Mouse (Mus musculus): ENCODE results near the gene Rab25. TPM values are rescaled to one million over a fixed set of nuclear protein-coding genes. Genes with fewer than 3 reads are reported as not detected.

The Rab25 gene
- polyA plus RNA-seq, 1 experiment: 35.1 TPM

DNA sequence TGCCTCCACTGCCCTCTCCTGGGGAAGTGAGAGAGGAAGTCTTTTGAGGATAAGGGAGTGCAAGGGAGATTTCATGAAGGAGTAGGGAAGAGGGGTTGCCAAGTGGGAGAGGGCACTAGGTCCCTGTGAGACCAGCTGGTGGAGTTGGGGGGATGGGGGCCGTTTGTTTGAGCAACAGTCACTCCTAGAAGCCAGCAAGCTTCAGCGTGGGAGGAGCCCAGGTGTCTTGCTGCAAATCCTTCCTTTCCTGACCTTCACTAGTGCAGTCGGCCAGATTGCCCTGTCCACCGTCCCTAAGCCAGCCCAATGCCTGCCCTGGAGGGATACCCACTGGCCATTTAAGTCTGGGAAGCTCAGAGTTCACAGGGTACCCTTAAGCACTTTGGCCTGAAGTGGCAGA lies 36.5 kb downstream of the Rab25 start:
- H3K27me3 ChIP-seq (ENCODE audit: control insufficient read depth, insufficient read depth, low read length, poor library complexity, severe bottlenecking): no peaks in the 10 kb centered on the region
- H3K27ac ChIP-seq (ENCODE audit: insufficient read depth, low read length): peak overlapping the region; percentile 29; the same call in 1 of the 2 replicates
- H3K9ac ChIP-seq (ENCODE audit: low read depth, poor library complexity, severe bottlenecking): 0 out of 2 replicates have a peak overlapping the region, but pooled peaks have one; percentile 73
- TF ChIP-seq POLR2A (IDR thresholded peaks at IDR 0.05; ENCODE audit: insufficient read depth, low read length) (no peak), EP300 (IDR thresholded peaks at IDR 0.05; ENCODE audit: insufficient read depth, low read depth, low read length) (no peak), CTCF (IDR thresholded peaks at IDR 0.05; ENCODE audit: low read depth, low read length) (no peak)
- H3K4me1 ChIP-seq (ENCODE audit: control insufficient read depth, insufficient read depth, low read length): peaks cover 33% of the 10 kb centered on the region
- no peak overlapping the region for H3K4me3 ChIP-seq (ENCODE audit: low read depth, low read length)
- no peaks in the 10 kb centered on the region for H3K9me3 ChIP-seq (replicated peaks; ENCODE audit: control insufficient read depth, insufficient read depth, low read length, poor library complexity, severe bottlenecking)
- H3K36me3 ChIP-seq (ENCODE audit: control insufficient read depth, insufficient read depth, low read length, poor library complexity, severe bottlenecking): no peaks in the 10 kb centered on the region

DNA sequence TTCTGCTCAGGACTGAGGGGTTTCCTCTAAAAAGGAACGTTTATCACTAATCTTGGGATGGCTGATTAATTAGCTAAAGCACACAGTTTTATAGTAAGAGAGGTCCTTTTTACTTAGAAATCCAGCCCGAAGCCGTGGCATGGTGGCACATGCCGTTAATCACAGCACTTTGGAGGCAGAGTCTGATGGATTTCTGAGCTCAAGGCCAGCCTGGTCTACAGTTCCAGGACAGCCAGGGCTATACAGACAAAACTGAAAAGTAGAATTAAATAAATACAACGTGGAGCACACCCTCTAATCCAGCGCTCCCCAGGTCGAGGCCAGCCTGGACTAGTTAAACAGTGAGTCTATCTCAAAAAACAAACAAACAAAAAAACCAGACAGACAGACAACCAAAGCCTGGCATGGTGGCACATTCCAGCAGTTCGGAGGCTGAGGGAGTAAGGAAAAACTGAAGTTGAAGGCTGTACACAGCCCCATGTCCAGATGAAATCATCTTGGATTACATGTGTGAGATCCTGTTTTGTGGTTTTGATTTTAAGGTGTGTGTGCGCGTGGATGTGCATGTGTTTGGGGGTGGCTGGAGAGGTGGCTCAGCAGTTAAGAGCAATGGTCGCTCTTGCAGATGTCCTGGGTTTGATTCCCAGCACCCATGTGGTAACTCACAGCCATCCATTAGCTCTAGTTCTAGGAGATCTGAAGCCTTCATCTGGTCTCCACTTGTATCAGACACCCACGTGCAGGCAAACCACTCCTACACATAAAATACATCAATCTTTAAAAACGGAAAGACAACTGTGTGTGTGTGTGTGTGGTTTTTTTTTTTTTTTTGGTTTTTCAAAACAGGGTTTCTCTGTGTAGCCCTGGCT lies 37.4 kb downstream of the Rab25 start:
- Histone ChIP-seq H3K9me3 (replicated peaks; ENCODE audit: control insufficient read depth, insufficient read depth, low read length, poor library complexity, severe bottlenecking) (no peaks in the 10 kb centered on the region), H3K36me3 (ENCODE audit: control insufficient read depth, insufficient read depth, low read length, poor library complexity, severe bottlenecking) (no peaks in the 10 kb centered on the region), H3K9ac (ENCODE audit: low read depth, poor library complexity, severe bottlenecking) (peak overlapping the region; percentile 73), H3K4me3 (ENCODE audit: low read depth, low read length) (peak overlapping the region; percentile 87), H3K27ac (ENCODE audit: insufficient read depth, low read length) (peak overlapping the region; percentile 90), H3K4me1 (ENCODE audit: control insufficient read depth, insufficient read depth, low read length) (peaks cover 30% of the 10 kb centered on the region), H3K27me3 (ENCODE audit: control insufficient read depth, insufficient read depth, low read length, poor library complexity, severe bottlenecking) (no peaks in the 10 kb centered on the region)
- TF ChIP-seq CTCF (IDR thresholded peaks at IDR 0.05; ENCODE audit: low read depth, low read length) (no peak), EP300 (IDR thresholded peaks at IDR 0.05; ENCODE audit: insufficient read depth, low read depth, low read length) (no peak), POLR2A (IDR thresholded peaks at IDR 0.05; ENCODE audit: insufficient read depth, low read length) (no peak)

DNA sequence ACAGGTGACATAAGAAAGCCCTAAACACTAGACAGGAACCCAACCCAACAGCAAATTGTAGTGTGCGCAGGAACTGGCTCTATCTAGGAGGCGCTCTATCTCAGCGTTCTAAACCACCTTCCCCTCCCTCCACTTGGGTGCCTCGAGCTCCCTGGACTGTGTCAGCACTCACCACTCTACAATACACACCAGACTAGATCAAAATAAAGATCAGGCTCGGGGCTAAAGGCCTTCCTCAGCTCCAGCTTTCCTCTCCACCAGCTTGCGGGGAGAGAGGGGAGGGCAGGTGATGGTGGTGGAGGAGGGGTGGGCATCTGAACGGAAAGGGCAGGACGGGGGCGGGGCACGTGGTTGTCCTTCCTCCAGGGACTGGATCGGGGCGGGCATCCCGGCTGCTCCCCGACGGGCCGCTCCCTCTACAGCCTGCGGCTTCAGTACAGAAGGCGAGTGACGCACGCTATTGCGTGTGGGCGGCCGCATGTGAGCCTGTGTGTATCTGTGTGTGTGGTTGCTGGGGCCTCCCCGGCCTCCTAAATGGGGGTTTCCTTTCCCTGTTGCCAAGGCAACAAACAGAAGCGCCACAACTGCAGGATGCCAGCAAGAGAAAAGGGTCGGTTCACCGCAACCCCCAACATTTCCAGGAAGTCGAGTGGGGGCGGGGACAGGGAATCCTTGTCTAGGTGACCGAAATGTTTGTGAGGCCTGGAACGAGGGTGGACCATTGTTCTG lies 38.2 kb downstream of the Rab25 start, which contains the start of gene Lmna:
Gene Lmna (minus strand): TSS at position 265 of the 729 bp plus-strand sequence.
- TF ChIP-seq CTCF (IDR thresholded peaks at IDR 0.05; ENCODE audit: low read depth, low read length): no peak
- TF ChIP-seq POLR2A (IDR thresholded peaks at IDR 0.05; ENCODE audit: insufficient read depth, low read length): no peak
- TF ChIP-seq EP300 (IDR thresholded peaks at IDR 0.05; ENCODE audit: insufficient read depth, low read depth, low read length): no peak
- peak within 1 kb of the TSS; percentile 87 for H3K4me3 ChIP-seq (ENCODE audit: low read depth, low read length)
- H3K4me1 ChIP-seq (ENCODE audit: control insufficient read depth, insufficient read depth, low read length): peaks cover 24% of the 10 kb centered on the region
- H3K9me3 ChIP-seq (replicated peaks; ENCODE audit: control insufficient read depth, insufficient read depth, low read length, poor library complexity, severe bottlenecking): no peaks in the 10 kb centered on the region
- peak within 1 kb of the TSS; percentile 73 for H3K9ac ChIP-seq (ENCODE audit: low read depth, poor library complexity, severe bottlenecking)
- no peaks in the 10 kb centered on the region for H3K36me3 ChIP-seq (ENCODE audit: control insufficient read depth, insufficient read depth, low read length, poor library complexity, severe bottlenecking)
- H3K27me3 ChIP-seq (ENCODE audit: control insufficient read depth, insufficient read depth, low read length, poor library complexity, severe bottlenecking): no peaks in the 10 kb centered on the region
- peak within 1 kb of the TSS; percentile 90 for H3K27ac ChIP-seq (ENCODE audit: insufficient read depth, low read length)

DNA sequence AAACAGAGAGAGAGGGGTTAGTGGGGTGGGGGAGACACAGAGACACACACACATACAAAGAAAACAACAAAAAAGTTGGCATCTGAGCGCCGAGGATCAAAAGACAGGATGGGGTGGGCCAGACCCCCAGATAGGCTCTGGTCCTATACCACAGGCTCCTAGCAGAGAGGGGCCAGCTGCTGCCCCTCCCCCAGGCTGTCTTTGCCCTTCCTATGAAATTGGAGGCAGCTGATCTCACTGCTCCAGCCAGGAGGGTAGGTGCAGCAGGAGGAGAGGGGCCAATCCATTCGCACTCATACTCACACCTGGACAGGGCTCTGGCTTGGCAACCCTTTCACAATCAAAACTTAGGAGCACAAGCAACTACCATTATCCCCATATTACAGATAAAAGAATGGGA lies 38.9 kb downstream of the Rab25 start:
- Histone ChIP-seq H3K4me1 (ENCODE audit: control insufficient read depth, insufficient read depth, low read length) (peaks cover 18% of the 10 kb centered on the region), H3K27ac (ENCODE audit: insufficient read depth, low read length) (peak overlapping the region; percentile 90), H3K4me3 (ENCODE audit: low read depth, low read length) (peak overlapping the region; percentile 87), H3K36me3 (ENCODE audit: control insufficient read depth, insufficient read depth, low read length, poor library complexity, severe bottlenecking) (no peaks in the 10 kb centered on the region), H3K27me3 (ENCODE audit: control insufficient read depth, insufficient read depth, low read length, poor library complexity, severe bottlenecking) (no peaks in the 10 kb centered on the region), H3K9me3 (replicated peaks; ENCODE audit: control insufficient read depth, insufficient read depth, low read length, poor library complexity, severe bottlenecking) (no peaks in the 10 kb centered on the region), H3K9ac (ENCODE audit: low read depth, poor library complexity, severe bottlenecking) (peak overlapping the region; percentile 73)
- no peak for TF ChIP-seq EP300 (IDR thresholded peaks at IDR 0.05; ENCODE audit: insufficient read depth, low read depth, low read length)
- TF ChIP-seq POLR2A (IDR thresholded peaks at IDR 0.05; ENCODE audit: insufficient read depth, low read length): no peak
- TF ChIP-seq CTCF (IDR thresholded peaks at IDR 0.05; ENCODE audit: low read depth, low read length): no peak

DNA sequence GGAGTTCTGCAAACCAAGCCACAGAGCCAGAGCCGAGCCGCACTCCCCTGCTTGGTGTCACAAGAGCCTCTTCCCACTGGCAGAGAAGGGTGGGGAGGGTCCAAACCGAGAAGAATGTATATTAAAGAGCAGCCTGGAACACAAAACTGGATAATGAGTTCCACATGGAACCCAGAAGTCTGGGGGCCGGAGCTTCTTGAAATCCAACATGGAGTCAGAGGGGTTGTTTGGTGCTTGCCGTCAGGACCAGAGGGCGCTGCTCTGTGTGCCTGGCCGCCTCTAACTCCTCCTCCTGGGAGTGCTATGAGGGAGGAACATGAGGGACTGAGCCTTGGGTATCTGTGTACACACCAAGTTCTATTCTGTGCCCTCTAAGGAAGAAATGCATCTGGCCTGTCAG lies 42.3 kb downstream of the Rab25 start:
- peak overlapping the region; percentile 42 for H3K27ac ChIP-seq (ENCODE audit: insufficient read depth, low read length)
- no peak for TF ChIP-seq CTCF (IDR thresholded peaks at IDR 0.05; ENCODE audit: low read depth, low read length)
- TF ChIP-seq EP300 (IDR thresholded peaks at IDR 0.05; ENCODE audit: insufficient read depth, low read depth, low read length): no peak
- TF ChIP-seq POLR2A (IDR thresholded peaks at IDR 0.05; ENCODE audit: insufficient read depth, low read length): no peak
- H3K4me1 ChIP-seq (ENCODE audit: control insufficient read depth, insufficient read depth, low read length): peaks cover 3% of the 10 kb centered on the region
- H3K9me3 ChIP-seq (replicated peaks; ENCODE audit: control insufficient read depth, insufficient read depth, low read length, poor library complexity, severe bottlenecking): no peaks in the 10 kb centered on the region
- peak overlapping the region; percentile 25 for H3K4me3 ChIP-seq (ENCODE audit: low read depth, low read length)
- peak overlapping the region; percentile 40 for H3K9ac ChIP-seq (ENCODE audit: low read depth, poor library complexity, severe bottlenecking)
- H3K27me3 ChIP-seq (ENCODE audit: control insufficient read depth, insufficient read depth, low read length, poor library complexity, severe bottlenecking): no peaks in the 10 kb centered on the region
- H3K36me3 ChIP-seq (ENCODE audit: control insufficient read depth, insufficient read depth, low read length, poor library complexity, severe bottlenecking): no peaks in the 10 kb centered on the region

Measured in ES-Bruce4 (cell line).